Mouse (Mus musculus) C2C12 (cell line): Measurements from ENCODE around the gene Slc16a6.

ENCODE experiments used
- CEBPB ChIP-seq: IDR thresholded peaks from one replicate; pipeline ENCODE4 v1.6.1; 2011; ENCODE audit warnings: low read depth, mild to moderate bottlenecking, control low read depth, moderate library complexity
- CTCF ChIP-seq: IDR thresholded peaks from one replicate; pipeline ENCODE4 v1.5.1; 2011; ENCODE audit not compliant: control insufficient read depth, insufficient read depth, insufficient read length
- FOSL1 ChIP-seq: IDR thresholded peaks from one replicate; pipeline ENCODE4 v1.8.0; 2011; ENCODE audit warnings: mild to moderate bottlenecking, low read length; ENCODE audit not compliant: poor library complexity, insufficient read depth, severe bottlenecking
- MAX ChIP-seq: IDR thresholded peaks from one replicate; pipeline ENCODE4 v1.6.1; 2011; ENCODE audit warnings: mild to moderate bottlenecking, control low read depth
- MYOD1 ChIP-seq: IDR thresholded peaks from one replicate; pipeline ENCODE4 v1.6.1; 2011; ENCODE audit warnings: low read depth; ENCODE audit not compliant: control insufficient read depth, insufficient read length
- MYOG ChIP-seq: IDR thresholded peaks from one replicate; pipeline ENCODE4 v1.6.1; 2011; ENCODE audit not compliant: control insufficient read depth, insufficient read length; ENCODE audit errors: extremely low read depth
- USF1 ChIP-seq: IDR thresholded peaks from one replicate; pipeline ENCODE4 v1.6.1; 2011; ENCODE audit warnings: low read depth, mild to moderate bottlenecking, control low read depth, moderate library complexity

- TF ChIP-seq CTCF (no peak), MYOG (no peak), MYOD1 (no peak), CEBPB (no peak), USF1 (no peak), MAX (no peak), FOSL1 (no peak)
Observed at GRCm38 (mm10) chr11:109496475-109496993, 23.1 kb upstream of the Slc16a6 start.
